Mouse (Mus musculus): ENCODE data around the gene Zcchc24.

GRCm38 (mm10) chr14:25803246-25803809 is 34.5 kb upstream of the Zcchc24 start:
- TF ChIP-seq CTCF (conservative IDR thresholded peaks at IDR 0.05; ENCODE audit: insufficient read depth, insufficient read length, low read depth, low read length) (no peak), POLR2A (IDR thresholded peaks at IDR 0.05; ENCODE audit: low read depth, low read length) (no peak)

Data from kidney, adult 2 months (tissue).